Mouse (Mus musculus): ENCODE data around the gene Lman1l. TPM values are rescaled to one million over a fixed set of nuclear protein-coding genes. Genes with fewer than 3 reads are reported as not detected.

Lman1l gene
- polyA plus RNA-seq, 2 experiments, result not detected

DNA sequence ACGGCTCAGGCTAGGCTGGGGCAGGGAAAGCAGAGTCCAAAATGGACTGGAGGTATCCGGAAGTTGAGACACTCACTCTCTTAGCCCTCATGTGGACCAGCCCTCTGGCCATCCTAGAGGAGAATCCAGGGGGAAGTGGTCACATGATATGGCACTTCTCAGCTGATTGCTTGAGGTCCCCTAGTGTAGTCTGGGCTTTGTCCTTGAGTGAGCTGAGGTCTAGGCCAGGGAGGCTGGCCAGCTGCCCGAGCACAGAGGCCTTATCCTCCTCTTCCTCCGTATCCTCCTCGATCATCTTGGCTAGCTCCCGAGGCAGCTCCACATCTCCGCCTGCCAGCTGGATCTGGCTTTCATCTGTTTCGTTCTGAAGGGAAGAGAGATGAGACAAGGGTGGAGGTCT, 18.5 kb downstream of the Lman1l start:
- TF ChIP-seq POLR2A (IDR thresholded peaks at IDR 0.05; ENCODE audit: borderline replicate concordance, extremely low read depth, insufficient read depth, insufficient read length), result no peak
- no peak for ATAC-seq (ENCODE audit: low FRiP score, low read depth)
- WGBS, result 63% methylated on average over 8 of the region's 8 CpGs

GRCm38 (mm10) chr9:57601353-57601706, 19.2 kb downstream of the Lman1l start:
- no peaks in the 10 kb centered on the region for H3K27me3 ChIP-seq (ENCODE audit: control insufficient read depth, insufficient read depth, low read length)
- no peak for TF ChIP-seq POLR2A (IDR thresholded peaks at IDR 0.05; ENCODE audit: borderline replicate concordance, extremely low read depth, insufficient read depth, insufficient read length)
- no peaks in the 10 kb centered on the region for H3K9me3 ChIP-seq (ENCODE audit: control insufficient read depth, low read length)
- no peaks in the 10 kb centered on the region for H3K4me1 ChIP-seq (ENCODE audit: control insufficient read depth, insufficient read depth, low read length)
- 43% methylated on average over 2 of the region's 2 CpGs for WGBS
- ATAC-seq (ENCODE audit: low FRiP score, low read depth) (no peak), DNase-seq (ENCODE audit: low spot score) (no peak)
- no peaks in the 10 kb centered on the region for H3K36me3 ChIP-seq (ENCODE audit: control insufficient read depth, insufficient read depth, low read length)
- no peak overlapping the region for H3K27ac ChIP-seq (replicated peaks; ENCODE audit: low read depth, low read length)
- H3K9ac ChIP-seq (ENCODE audit: low read depth, low read length, severe bottlenecking), result no peak overlapping the region
- no peak overlapping the region for H3K4me2 ChIP-seq (replicated peaks; ENCODE audit: low read depth, low read length, severe bottlenecking)
- no peak overlapping the region for H3K4me3 ChIP-seq (replicated peaks; ENCODE audit: low read length)

More for the DNA sequence above, 18.5 kb downstream of the Lman1l start:
- Histone ChIP-seq H3K27ac (replicated peaks; ENCODE audit: low read depth, low read length) (no peak overlapping the region), H3K4me2 (replicated peaks; ENCODE audit: low read depth, low read length, severe bottlenecking) (no peak overlapping the region), H3K9me3 (ENCODE audit: control insufficient read depth, low read length) (no peaks in the 10 kb centered on the region), H3K9ac (ENCODE audit: low read depth, low read length, severe bottlenecking) (no peak overlapping the region), H3K4me1 (ENCODE audit: control insufficient read depth, insufficient read depth, low read length) (no peaks in the 10 kb centered on the region), H3K4me3 (replicated peaks; ENCODE audit: low read length) (no peak overlapping the region), H3K36me3 (ENCODE audit: control insufficient read depth, insufficient read depth, low read length) (no peaks in the 10 kb centered on the region), H3K27me3 (ENCODE audit: control insufficient read depth, insufficient read depth, low read length) (no peaks in the 10 kb centered on the region)
- no peak for DNase-seq (ENCODE audit: low spot score)

DNA sequence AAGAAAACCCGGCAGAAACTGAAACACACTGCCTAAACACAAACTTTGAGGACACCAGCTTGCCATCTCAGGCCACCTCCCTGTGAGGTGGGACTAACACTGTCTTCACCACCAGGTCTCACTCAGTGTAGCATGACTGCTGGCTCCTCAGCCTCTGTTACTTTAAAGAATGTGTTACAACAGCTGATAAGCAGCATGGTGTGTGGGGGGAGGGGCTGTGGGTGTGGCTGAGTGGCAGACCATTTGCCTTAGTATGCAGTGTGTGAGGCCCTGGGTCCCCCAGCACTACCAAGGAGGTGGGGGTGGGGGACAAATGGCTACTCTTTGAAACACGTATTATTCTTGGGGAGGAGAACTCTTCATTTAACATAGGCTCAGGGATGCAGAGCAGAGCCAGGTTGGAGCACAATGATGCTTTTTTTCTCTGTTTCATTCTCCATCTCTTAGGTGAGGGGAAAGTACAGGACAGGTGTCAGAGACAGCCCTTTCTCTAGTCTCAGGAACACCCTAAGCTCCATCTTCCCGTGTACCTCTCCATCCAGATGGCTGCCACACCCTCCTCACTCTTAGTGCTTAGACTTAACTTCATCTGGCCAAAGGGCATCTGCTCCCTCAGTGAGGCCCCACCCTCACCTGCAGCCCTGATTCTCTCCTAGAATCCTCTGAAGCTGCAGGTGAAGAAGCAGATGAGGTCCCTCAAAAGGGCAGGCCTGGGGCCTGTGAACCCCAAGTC, 19.8 kb downstream of the Lman1l start:
- 6% methylated on average over 3 of the region's 3 CpGs for WGBS
- Histone ChIP-seq H3K9me3 (ENCODE audit: control insufficient read depth, low read length) (no peaks in the 10 kb centered on the region), H3K4me3 (replicated peaks; ENCODE audit: low read length) (no peak overlapping the region), H3K4me1 (ENCODE audit: control insufficient read depth, insufficient read depth, low read length) (no peaks in the 10 kb centered on the region), H3K9ac (ENCODE audit: low read depth, low read length, severe bottlenecking) (no peak overlapping the region), H3K27ac (replicated peaks; ENCODE audit: low read depth, low read length) (no peak overlapping the region), H3K36me3 (ENCODE audit: control insufficient read depth, insufficient read depth, low read length) (no peaks in the 10 kb centered on the region), H3K4me2 (replicated peaks; ENCODE audit: low read depth, low read length, severe bottlenecking) (no peak overlapping the region), H3K27me3 (ENCODE audit: control insufficient read depth, insufficient read depth, low read length) (no peaks in the 10 kb centered on the region)
- no peak for TF ChIP-seq POLR2A (IDR thresholded peaks at IDR 0.05; ENCODE audit: borderline replicate concordance, extremely low read depth, insufficient read depth, insufficient read length)
- DNase-seq (ENCODE audit: low spot score), result no peak
- peak; percentile 36; the same call in 1 of the 2 replicates for ATAC-seq (ENCODE audit: low FRiP score, low read depth)

- Histone ChIP-seq H3K27me3 (ENCODE audit: control insufficient read depth, insufficient read depth, low read length) (no peaks in the 10 kb centered on the region), H3K36me3 (ENCODE audit: control insufficient read depth, insufficient read depth, low read length) (peaks cover 17% of the 10 kb centered on the region), H3K9ac (ENCODE audit: low read depth, low read length, severe bottlenecking) (no peak overlapping the region), H3K4me3 (replicated peaks; ENCODE audit: low read length) (no peak overlapping the region), H3K9me3 (ENCODE audit: control insufficient read depth, low read length) (no peaks in the 10 kb centered on the region), H3K27ac (replicated peaks; ENCODE audit: low read depth, low read length) (no peak overlapping the region), H3K4me1 (ENCODE audit: control insufficient read depth, insufficient read depth, low read length) (no peaks in the 10 kb centered on the region), H3K4me2 (replicated peaks; ENCODE audit: low read depth, low read length, severe bottlenecking) (no peak overlapping the region)
- DNase-seq (ENCODE audit: low spot score) (no peak), ATAC-seq (ENCODE audit: low FRiP score, low read depth) (no peak)
- no peak for TF ChIP-seq POLR2A (IDR thresholded peaks at IDR 0.05; ENCODE audit: borderline replicate concordance, extremely low read depth, insufficient read depth, insufficient read length)
- 53% methylated on average over 8 of the region's 8 CpGs for WGBS
Observed at GRCm38 (mm10) chr9:57598851-57599563, 21.6 kb downstream of the Lman1l start.

GRCm38 (mm10) chr9:57597929-57598382, 22.6 kb downstream of the Lman1l start:
- Histone ChIP-seq H3K4me2 (replicated peaks; ENCODE audit: low read depth, low read length, severe bottlenecking) (no peak overlapping the region), H3K4me1 (ENCODE audit: control insufficient read depth, insufficient read depth, low read length) (no peaks in the 10 kb centered on the region), H3K36me3 (ENCODE audit: control insufficient read depth, insufficient read depth, low read length) (peaks cover 27% of the 10 kb centered on the region), H3K4me3 (replicated peaks; ENCODE audit: low read length) (no peak overlapping the region), H3K27me3 (ENCODE audit: control insufficient read depth, insufficient read depth, low read length) (no peaks in the 10 kb centered on the region), H3K9ac (ENCODE audit: low read depth, low read length, severe bottlenecking) (no peak overlapping the region), H3K27ac (replicated peaks; ENCODE audit: low read depth, low read length) (no peak overlapping the region), H3K9me3 (ENCODE audit: control insufficient read depth, low read length) (no peaks in the 10 kb centered on the region)
- WGBS, result 32% methylated on average over 4 of the region's 4 CpGs
- DNase-seq (ENCODE audit: low spot score), result no peak
- no peak for TF ChIP-seq POLR2A (IDR thresholded peaks at IDR 0.05; ENCODE audit: borderline replicate concordance, extremely low read depth, insufficient read depth, insufficient read length)
- 0 out of 2 replicates have a peak, but pooled peaks have one; percentile 20 for ATAC-seq (ENCODE audit: low FRiP score, low read depth)
